Mouse (Mus musculus) adrenal gland, adult 2 months (tissue): ENCODE measurements around the gene Hist2h2bb. TPM values are rescaled to one million over a fixed set of nuclear protein-coding genes. Genes with fewer than 3 reads are reported as not detected.
"Not testable (repeated sequence)": the region's sequence is repeated elsewhere in the genome, so short reads cannot be mapped to it uniquely, and the experiment has no call there.

Source experiments
- DNase-seq: peaks from one replicate; pipeline ENCODE4 v3.0.0; 2021
- polyA plus RNA-seq: library from polyadenylated mRNA; depleted of rRNA; stranded (reverse); fragments of >200 nt; gene quantifications from 2 replicates; pipeline ENCODE4 v1.2.3, GENCODE M21; 2012
- total RNA-seq, 2 experiments: library from RNA; stranded (reverse); gene quantifications; 2 replicates each; pipeline ENCODE4 v1.2.3; 2021

Gene Hist2h2bb
- total and polyA plus RNA-seq, 3 experiments = 61.7 to 85.5 TPM; not detected in 1

- DNase-seq = peak; percentile 100
Observed at GRCm38 (mm10) chr3:96239949-96240798, 29.4 kb upstream of the Hist2h2bb start, which contains the start of gene Hist2h2aa2. TSS of gene Hist2h2aa2 (minus strand) at chr3:96240276.

GRCm38 (mm10) chr3:96240799-96241197 lies 28.8 kb upstream of the Hist2h2bb start:
- no peak for DNase-seq

- no peak for DNase-seq
Observed at GRCm38 (mm10) chr3:96243921-96244572, 25.5 kb upstream of the Hist2h2bb start.

GRCm38 (mm10) chr3:96245003-96245886 lies 24.3 kb upstream of the Hist2h2bb start, which contains the start of gene Hist2h2aa1:
TSS of gene Hist2h2aa1 (plus strand) at chr3:96245497.
- DNase-seq = peak; percentile 93

GRCm38 (mm10) chr3:96246018-96246417 lies 23.5 kb upstream of the Hist2h2bb start:
- DNase-seq = not testable (repeated sequence)

DNA sequence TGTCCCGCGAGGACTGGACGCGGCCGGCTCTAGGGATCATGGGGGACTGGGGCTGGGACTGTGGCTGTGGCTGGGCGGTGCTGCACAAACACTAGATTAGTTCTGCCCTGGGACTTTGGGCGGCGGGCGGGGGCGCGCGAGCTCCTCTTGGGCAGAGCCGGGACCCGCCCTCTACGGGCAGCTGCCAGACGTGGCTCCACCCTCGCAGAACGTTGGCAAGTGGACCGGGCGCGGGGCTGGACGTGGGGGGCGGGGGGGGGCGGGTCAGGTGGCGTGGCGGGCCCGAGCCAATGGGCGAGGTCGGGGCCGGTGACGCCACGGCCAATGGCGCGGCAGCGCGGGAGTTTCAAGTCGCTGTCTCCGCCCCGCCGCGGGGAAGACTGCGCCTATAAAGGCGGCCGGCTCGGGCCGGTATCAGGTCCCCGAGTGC lies 23.1 kb upstream of the Hist2h2bb start, which contains the start of gene Hist2h3c1:
TSS of gene Hist2h3c1 (plus strand) at position 259 of the 430 bp plus-strand sequence.
- DNase-seq = not testable (repeated sequence)

GRCm38 (mm10) chr3:96247356-96248140 lies 22.0 kb upstream of the Hist2h2bb start:
- no peak for DNase-seq

DNA sequence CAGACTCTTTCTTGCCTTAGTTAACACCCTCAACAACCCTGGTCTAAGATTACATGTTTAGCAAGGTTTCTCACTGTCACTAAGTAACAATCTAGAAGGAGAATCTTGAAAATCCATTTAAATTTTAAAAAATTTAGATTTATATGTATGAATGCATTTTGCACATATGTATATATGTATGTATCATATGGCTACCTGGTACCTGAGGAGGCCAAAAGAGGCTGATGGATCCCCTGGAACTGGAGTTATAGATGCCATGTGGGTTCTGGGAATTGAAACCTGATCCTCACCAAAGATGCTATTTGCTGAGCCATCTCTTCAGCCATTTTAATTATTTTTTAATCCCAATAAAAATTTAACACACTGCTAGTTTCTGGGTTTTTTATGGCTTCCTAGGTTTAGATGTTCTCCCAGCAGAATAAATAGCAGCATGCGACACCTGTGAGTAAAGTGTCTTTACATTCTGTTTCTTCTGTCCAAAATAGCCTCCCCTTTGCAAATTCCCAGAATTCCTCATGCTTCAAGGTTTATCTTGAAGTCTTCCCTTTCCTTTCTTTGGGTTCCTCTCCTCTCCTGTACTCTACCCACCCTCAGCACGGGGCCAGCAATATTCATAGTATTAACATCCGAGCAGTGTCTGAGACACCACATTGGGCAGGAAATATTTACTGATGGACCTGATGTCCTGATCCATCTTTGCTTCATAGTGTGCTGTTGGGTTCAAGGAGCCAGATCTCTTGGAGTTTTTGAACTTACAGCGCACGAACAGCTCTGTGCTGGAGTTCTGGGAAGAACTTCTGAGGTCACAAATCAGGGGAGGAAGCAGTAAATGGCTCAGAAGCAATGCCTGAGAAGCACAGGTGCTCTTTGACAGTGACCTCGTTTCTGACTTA lies 21.2 kb upstream of the Hist2h2bb start:
- DNase-seq = no peak

- no peak for DNase-seq
Observed at GRCm38 (mm10) chr3:96249034-96249345, 20.6 kb upstream of the Hist2h2bb start.

DNA sequence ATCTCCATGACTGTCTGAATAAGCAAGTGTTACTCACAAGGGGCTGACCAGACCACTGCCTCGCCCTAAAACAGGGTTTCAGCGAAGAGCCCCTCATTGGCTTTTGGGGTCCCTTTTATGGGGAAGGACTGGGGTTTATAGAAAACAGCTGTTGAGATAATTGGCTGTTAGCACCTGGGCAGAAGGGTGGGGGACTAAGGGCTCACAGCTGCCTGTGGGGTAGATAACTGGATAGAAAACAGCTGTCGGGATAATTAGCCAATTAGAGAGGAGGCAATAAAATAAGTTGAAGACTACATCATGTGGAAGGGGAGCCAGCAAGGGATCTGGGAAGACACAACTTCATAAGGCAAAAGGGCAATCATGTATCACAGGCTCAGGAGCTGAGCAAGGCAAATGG lies 18.7 kb upstream of the Hist2h2bb start:
- no peak for DNase-seq

- DNase-seq = no peak
Observed at GRCm38 (mm10) chr3:96251787-96252186, 17.8 kb upstream of the Hist2h2bb start.

GRCm38 (mm10) chr3:96254683-96255355 lies 14.7 kb upstream of the Hist2h2bb start:
- DNase-seq = no peak

- no peak for DNase-seq
Observed at GRCm38 (mm10) chr3:96255926-96256593, 13.5 kb upstream of the Hist2h2bb start.

DNA sequence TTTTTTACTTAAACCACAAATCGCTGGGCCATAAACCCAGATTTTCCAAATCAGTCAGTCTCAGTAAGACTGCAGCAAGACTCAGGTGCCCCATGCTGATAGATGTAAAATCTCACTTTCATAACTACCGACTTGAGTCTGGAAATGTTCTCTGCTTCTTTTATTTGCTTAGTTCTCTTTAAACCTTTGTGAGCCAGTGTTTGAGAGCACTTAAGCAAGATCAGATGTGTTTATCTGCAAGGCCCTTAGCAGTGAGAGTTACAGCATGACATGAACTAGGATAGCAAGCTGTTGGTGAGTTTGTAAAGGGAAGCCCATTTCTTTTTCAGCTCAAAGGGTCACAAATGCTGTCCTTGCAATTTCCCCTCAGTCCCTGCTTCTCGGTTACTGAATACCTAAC lies 12.4 kb upstream of the Hist2h2bb start:
- DNase-seq = no peak

- no peak for DNase-seq
Observed at GRCm38 (mm10) chr3:96260220-96260619, 9.3 kb upstream of the Hist2h2bb start.

DNA sequence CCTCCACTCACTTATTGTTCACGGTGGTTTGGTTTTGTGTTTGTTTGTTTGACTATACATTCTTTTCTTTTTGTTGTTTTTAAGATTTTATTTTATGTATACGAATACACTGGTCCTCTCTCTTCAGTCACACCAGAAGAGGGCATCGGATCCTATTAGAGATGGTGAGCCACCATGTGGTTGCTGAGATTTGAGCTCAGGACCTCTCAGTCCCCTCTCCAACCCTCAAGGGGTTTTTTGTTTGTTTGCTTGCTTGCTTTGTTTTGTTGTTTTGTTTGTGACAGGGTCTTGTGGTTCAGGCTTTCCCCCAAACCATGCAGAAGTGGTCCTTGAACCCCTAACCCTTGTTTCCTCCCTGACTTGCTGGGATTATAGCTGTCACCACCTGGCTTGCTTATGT lies 7.9 kb upstream of the Hist2h2bb start:
- DNase-seq = no peak

- peak; percentile 91 for DNase-seq
Observed at GRCm38 (mm10) chr3:96262216-96262875, 7.2 kb upstream of the Hist2h2bb start.

DNA sequence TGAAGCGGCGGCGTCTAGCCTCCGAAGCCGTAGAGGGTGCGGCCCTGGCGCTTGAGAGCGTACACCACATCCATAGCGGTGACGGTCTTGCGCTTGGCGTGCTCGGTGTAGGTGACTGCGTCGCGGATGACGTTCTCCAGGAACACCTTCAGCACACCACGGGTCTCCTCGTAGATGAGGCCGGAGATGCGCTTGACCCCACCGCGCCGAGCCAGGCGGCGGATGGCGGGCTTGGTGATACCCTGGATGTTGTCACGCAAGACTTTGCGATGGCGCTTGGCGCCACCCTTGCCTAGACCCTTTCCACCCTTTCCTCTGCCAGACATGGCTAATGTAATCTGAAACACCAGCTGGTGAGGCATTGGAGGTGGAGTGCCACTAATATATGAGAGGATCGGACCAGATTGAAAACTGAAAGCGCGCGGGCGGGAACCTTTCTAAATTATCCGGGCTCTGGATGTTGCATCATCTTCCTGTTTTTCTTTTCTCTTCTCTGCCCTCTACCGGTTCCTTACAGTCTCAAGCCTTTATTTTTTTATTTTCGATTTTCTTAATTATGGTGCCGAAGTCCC lies 6.5 kb upstream of the Hist2h2bb start, which contains the start of gene Hist2h4:
TSS of gene Hist2h4 (minus strand) at position 333 of the 572 bp plus-strand sequence.
- peak; percentile 94 for DNase-seq
